Mouse (Mus musculus) adrenal gland, postnatal 10 days (tissue): ENCODE results near the gene Lcp2. TPM values are rescaled to one million over a fixed set of nuclear protein-coding genes. Genes with fewer than 3 reads are reported as not detected.
"Not testable (repeated sequence)": the region's sequence is repeated elsewhere in the genome, so short reads cannot be mapped to it uniquely, and the experiment has no call there.

Experiments
- DNase-seq: peaks from one replicate; pipeline ENCODE4 v3.0.0; 2021; ENCODE audit warnings: mixed read lengths
- total RNA-seq, 2 experiments: library from RNA; stranded (reverse); gene quantifications; 2 replicates each; pipeline ENCODE4 v1.2.3; 2021

The Lcp2 gene
- total RNA-seq, 2 experiments from 2014 or later = 5.0 to 5.5 TPM

DNA sequence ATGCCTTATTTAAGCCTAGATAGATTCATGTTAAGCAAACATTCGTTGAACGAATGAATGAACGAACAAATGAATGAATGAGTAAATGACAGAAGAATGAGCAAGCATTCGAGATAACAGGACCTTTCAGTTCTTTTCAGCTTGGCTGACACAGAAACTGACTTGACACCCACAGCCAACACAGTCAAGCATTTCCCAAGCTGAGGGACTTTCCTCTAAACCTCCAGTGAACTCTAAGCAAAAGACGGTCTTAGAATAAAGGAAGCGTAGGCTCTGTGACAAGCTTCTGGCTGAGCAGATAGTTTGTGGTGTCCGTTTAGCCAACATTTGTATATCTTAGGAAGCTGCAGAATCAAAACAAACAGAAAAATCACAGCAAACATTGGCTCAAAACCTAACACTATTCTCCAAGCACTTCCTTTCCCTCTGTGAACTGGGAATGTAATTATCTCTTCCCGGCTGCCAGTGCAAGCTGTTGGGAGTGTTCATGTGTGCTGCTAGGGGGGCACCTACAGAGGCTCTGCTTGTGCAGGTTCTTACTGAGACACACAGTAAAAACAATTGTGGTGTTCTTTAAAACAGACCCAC, 39.5 kb downstream of the Lcp2 start:
- DNase-seq = no peak

DNA sequence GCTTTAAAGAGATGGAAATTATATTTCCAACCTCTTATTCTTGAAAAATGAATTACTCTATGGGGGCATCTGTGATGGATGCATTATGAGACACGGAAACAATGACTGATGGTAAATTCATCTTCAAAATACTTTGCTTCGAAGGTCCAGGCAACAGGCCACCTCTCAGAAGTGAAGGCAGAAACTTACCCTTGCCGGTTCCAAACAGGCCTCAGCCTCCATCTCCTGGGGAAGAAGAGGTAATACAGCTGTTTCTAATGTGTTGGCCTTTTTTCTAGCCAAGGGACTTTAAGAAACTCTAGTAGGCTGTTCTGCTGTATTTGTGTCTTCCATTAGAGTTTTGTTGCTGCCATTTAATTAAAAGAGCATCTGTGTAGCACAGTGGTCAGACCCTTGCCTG, 40.3 kb downstream of the Lcp2 start:
- no peak for DNase-seq

DNA sequence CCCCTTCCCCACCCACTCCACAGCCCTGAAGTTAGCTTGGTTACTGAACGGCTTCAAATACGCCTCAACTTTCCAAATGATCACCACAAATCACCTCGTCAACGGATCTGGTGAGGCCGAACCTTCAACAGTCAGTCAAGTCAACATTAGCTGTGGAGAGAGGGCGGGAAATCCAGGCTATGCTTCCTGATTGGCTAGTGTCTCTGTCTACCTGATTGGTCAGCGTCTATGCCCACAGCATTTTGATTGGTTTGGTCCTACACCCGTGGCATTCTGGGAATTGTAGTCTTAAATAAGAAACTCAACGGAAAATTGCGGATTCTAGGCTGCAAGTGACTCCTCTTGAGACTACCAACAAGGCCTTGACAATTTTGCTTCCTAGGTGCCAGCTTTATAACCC, 51.7 kb downstream of the Lcp2 start, which contains the start of gene 4930469K13Rik:
TSS of gene 4930469K13Rik (minus strand) at position 133 of the 400 bp plus-strand sequence.
- no peak for DNase-seq

DNA sequence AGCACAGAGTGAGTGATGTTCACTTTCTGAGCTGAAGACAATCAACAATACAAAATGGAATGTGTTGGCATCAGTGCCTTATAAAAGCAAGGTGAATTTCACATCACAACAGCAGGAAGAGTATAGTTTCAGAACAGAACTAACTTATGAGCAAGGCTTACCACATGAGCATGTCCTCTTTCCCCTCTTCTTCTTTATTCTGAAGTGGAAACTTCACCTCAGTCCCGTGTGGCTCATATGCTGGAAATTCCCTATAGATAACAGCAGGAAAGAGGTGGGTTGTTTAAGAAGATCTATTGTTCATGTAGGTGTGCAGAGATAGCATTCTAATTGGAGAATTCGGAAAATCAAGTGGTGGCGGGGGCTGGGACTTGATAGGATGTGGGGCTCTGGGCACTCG, 55.1 kb downstream of the Lcp2 start:
- DNase-seq = no peak

DNA sequence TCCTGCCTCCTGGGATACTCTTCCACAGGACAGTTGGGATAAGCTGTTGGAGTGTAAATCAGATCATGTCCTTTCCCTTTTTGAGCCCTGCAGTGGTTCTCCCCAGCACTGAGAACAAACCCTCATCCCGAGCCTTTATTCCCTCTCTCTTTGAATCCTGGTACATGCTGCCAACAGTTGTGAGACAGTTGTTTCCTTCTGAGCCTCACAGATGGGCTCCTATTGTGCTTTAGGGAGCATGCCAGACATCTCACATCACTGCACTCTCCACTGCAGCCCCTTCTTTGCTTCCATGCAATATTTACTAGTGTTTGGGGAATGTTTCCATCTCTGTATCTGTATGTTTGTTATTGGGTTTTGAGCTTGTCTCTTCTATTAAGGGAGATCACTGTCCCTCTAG, 58.2 kb downstream of the Lcp2 start:
- DNase-seq = no peak

DNA sequence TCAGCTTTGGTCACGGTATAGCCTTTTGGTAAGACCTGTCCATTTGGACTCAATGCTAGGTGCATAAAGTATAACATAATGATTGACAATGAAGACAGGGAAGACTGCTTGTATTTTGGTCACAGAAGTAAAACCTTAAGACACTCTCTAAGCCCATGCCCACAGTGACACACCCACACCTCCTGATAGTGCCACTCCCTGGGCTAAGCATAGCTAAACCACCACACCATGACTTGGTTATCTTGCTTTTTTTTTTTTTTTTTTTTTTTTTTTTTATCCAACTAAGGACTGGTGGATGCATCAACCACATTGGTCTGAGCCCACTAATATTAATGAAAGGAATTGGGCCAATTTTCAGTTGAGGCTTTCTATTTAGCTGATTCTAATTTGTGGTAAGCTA, 62.5 kb downstream of the Lcp2 start:
- DNase-seq = no peak

DNA sequence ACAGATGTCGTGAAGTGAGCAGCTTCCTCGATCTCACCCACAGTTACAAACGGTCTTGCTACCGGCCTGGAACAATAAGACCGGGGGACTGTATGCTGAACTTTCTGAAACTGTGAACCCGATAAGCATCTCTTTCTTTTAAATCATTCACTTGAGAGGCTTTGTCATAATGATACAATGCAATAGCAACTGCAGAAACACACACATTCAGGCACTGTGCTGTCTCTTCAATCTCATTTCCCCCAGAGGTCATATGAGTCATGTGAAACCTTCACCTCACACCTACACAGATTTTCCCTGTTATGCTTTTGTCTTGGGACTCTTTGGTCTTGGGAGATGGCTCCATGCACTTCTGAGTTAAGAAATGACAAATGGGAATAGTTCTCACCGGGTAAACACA, 65.2 kb downstream of the Lcp2 start:
- DNase-seq = no peak

DNA sequence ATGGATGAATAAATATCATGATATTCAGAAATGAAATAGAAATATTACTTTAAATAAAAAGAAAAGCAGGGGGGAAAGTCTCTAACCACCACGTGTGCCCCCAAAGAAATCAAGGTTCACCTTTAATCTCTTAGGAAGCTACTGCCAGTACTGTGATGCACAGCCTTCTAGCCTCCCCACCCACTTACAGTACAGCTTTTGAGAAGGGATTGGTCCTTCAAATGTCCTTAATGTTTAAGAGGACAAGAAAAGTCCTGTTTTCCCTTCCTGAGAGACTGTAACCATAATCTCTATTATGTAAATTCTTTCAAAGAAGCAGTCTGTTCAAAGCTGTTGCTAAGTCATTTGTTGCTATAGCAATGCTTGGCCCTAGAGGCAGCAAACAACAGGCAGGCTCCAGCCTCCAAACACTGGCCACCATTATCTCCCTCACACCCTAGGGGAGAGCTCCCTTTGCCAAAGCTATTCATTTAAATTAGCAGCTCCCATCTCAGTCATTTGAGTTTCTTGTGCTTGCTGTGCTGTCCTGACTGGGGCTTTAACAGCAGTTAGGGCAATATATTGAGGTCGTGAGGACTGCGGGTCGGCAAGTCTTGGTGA, 66.2 kb downstream of the Lcp2 start:
- DNase-seq = no peak

DNA sequence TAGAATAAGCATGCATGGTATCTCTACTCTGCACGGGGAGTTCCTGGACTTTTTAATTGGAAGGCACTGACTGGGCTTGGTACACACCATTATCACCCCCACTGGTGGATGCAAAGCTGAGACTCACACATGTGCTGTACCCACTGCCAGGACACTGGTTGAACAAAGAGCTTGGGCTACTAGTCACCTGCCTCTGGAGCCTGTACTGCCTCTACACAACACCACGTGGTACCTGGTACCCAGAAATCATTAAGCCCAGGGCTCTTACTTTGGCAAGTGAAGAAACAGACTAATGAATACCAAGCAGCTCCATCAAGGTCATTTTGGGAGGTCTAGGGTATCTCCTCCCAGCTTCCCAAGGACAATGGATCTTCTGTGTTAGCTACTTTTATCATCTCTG, 67.0 kb downstream of the Lcp2 start:
- DNase-seq = no peak

DNA sequence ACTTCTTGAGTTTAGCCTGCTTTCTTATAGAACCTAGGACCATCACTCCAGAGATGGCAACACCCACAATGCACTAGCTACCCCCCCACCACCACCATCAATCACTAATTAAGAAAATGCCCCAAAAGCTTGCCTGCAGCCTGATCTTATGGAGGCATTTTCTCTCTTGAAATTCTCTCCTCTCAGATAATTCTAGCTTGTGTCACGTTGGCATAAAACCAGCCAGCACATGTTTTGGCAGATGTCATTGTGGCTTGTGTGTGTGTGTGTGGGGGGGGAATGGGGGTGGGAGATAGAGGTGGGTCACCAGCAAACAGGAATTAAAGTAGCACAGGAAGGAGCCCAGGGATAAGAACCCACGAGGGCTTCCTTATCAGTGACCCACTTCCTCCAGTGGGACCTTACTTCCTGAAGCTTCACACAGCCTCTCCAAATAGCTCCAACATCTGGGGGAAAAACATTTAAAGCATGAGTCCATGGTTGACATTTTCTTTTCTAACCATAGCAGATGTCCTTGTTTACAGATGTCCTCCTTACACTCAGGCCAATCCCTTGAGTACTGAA, 69.9 kb downstream of the Lcp2 start:
- no peak for DNase-seq

DNA sequence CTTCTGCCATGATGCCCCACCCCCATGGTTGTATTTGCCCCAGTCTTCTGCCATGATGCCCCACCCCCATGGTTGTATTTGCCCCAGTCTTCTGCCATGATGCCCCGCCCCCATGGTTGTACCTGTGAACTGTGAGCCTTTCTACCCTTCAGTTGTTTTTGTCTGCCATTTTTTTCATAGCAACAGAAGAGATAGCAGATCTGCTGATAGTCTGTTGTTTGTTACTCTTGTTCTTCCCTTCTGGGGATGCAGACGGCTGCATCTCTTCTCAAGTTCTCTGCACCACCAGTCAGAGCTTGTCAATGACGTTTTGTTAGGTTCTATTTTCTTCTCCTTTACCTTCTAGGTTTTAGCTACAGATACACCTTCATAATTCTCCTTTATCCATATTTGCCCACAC, 70.9 kb downstream of the Lcp2 start:
- no peak for DNase-seq

DNA sequence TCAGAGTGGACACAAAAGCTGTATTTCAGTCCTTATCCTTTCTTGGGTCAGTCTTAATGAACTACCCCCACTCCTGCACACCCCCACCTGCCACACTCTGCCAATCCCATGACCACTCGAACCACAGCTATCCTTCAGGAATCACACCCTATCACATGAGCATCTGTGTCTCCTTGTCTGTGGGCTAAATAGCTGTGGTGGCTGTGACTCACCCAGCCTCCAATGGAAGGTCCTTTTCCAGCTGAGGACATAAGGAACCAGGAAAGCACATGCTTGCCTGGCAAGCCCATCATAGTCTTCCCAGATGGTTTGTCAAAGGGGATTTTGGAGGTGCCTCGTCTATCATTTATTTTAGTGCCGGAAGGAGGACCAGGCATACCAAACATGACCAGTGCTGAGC, 71.6 kb downstream of the Lcp2 start:
- DNase-seq = no peak

DNA sequence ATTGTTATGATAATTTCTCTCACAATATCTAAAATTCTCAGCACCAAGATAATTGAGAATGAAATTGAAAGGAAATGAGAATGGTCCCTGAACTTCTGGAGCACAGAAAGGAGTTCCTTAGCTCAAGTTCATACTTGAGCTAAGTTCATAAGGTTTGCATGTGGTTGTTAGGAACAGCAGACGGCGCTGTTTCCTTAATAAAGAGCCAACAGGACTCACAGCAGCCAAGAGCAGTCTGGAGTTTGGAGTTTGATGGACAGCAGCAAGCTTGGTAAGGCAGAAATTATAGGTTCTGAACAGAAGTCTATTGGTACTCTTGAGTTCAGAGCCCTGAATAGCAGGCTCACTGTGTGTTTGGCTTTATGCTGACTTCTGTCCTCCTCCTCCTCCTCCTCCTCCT, 76.4 kb downstream of the Lcp2 start:
- peak; percentile 43 for DNase-seq

DNA sequence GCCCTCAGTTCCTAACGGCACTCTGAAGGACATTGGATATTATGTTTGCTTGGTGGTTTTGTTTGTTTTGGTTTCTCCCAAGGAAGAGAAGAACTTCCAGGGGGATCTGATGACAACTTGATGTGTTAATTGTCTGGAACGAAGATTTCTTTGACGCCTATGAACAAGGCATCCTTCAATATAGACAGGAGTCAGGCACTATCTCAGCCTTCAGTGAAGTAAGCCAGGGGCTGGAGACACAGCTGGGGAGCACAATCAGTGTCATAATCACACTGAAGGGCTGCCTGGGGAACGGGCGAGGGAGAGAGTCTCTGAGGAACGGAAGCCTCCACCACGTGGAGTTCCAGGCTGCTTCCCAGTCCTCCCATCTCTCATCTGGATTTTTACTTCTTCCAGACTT, 78.1 kb downstream of the Lcp2 start:
- DNase-seq = no peak

DNA sequence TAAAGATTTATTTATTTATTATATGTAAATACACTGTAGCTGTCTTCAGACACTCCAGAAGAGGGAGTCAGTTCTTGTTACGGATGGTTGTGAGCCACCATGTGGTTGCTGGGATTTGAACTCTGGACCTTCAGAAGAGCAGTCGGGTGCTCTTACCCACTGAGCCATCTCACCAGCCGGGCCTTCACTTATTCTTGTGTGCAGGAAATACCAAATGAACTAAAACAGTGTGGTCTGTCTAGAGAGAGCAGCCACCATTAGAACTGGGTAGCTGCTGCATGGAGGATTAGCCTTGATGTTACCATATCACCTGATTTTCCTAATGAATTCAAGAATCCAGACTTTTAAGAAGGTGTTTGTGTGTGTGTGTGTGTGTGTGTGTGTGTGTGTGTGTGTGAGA, 79.0 kb downstream of the Lcp2 start:
- not testable (repeated sequence) for DNase-seq

DNA sequence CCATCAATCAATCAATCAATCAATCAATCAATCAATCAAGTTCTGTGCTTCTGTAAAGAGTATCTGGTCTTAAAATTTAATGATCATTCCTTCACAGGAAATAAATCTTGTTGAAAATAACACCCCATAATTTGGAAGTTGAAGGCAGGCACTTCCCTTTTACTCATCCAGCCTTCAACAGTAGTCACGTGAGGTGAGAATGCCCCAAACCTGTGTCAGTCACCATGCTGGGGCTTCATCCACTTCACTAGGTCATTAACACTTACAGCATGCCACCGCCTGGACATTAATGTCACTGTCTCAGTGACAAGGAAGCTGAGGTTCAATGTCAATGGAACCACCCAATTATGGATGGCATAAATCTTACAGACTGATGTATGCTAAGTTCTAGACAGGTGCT, 81.7 kb downstream of the Lcp2 start:
- no peak for DNase-seq

DNA sequence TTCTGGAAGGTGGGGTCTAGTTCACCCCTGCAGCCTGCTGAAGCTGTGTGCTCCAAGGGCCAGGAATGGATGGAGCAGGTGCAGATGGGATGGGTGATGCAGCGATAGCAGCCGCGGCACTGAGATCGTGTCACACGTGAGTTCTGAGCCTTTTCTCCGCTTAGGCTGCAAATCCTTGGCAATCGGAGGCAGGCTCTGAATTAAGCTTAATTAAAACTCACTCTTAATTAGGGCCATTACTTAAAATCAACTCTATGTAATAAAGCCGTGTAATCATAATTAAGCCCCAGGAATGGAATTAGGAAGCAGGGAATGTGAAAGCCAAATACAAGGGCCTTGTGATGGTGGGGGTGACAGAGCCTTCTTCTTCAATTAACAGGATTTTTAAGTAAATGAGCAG, 92.6 kb downstream of the Lcp2 start:
- DNase-seq = no peak

Other genes starting within 250 kb of the Lcp2 start
- under 1 TPM; 0.12 to 0.42 TPM for gene Kcnmb1, start 83.9 kb upstream of the Lcp2 start, total RNA-seq
- gene Kcnip1, start 53.8 kb upstream of the Lcp2 start, total RNA-seq = 1 to 10 TPM; 3.9 to 4.8 TPM
- not detected for gene 4930469K13Rik, start 51.6 kb downstream of the Lcp2 start, total RNA-seq
- gene Foxi1, start 161.2 kb downstream of the Lcp2 start, total RNA-seq = not detected